Mouse (Mus musculus) olfactory bulb, adult 2 months (tissue): Measurements from ENCODE around the gene Pgls.

Experiments
- CTCF ChIP-seq: fragments of 200-500 bp; IDR thresholded peaks from 2 replicates; pipeline ENCODE4 v1.5.1; 2012; ENCODE audit warnings: low read depth, mild to moderate bottlenecking, low read length, moderate library complexity; ENCODE audit not compliant: insufficient read depth
- POLR2A ChIP-seq: fragments of 200-500 bp; IDR thresholded peaks from 2 replicates; pipeline ENCODE4 v1.6.1; 2012; ENCODE audit warnings: mild to moderate bottlenecking, low read depth, low read length, moderate library complexity; ENCODE audit not compliant: insufficient read depth

GRCm38 (mm10) chr8:71633164-71633563 lies 41.2 kb downstream of the Pgls start:
- TF ChIP-seq CTCF (no peak), POLR2A (no peak)
